In genomic region chr10:78420929-78421328, GRCm38 (mm10) we compare ENCODE assay signal across 14 mouse cellular contexts.
"Had no signal": no experiment of that assay in that cellular context is flagged by ENCODE, and none has a peak within 500 bp of the region (broad histone marks: within the 10 kb centered on the region; RNA-seq: fewer than 3 reads in every experiment).

No protein-coding gene starts in this region.

- H3K9me3 ChIP-seq: limb, embryonic 15.5 days; liver, embryonic 12.5 days; lung, embryonic 15.5 days; midbrain, embryonic 10.5 days; neural tube, embryonic 15.5 days had no signal

- H3K36me3 ChIP-seq: limb, embryonic 15.5 days; liver, embryonic 12.5 days; lung, embryonic 15.5 days; midbrain, embryonic 10.5 days; neural tube, embryonic 15.5 days had no signal

- H3K27me3 ChIP-seq: limb, embryonic 15.5 days; liver, embryonic 12.5 days; lung, embryonic 15.5 days; neural tube, embryonic 15.5 days had no signal

- H3K4me2 ChIP-seq: limb, embryonic 15.5 days; liver, embryonic 12.5 days; lung, embryonic 15.5 days; neural tube, embryonic 15.5 days had no signal

- ATAC-seq: inflammation-experienced regulatory T-cells, adult 6 months; intestine, postnatal 0 days; liver, embryonic 12.5 days had no signal

- H3K9ac ChIP-seq: limb, embryonic 15.5 days; liver, embryonic 12.5 days; lung, embryonic 15.5 days; neural tube, embryonic 15.5 days had no signal

- DNase-seq: kidney, adult 8-10 months; kidney, postnatal 25 days; lung, postnatal 36 days; midbrain, embryonic 14.5 days; right cerebral cortex, adult 18-20 months; right cerebral cortex, postnatal 25 days had no signal

- H3K27ac ChIP-seq: limb, embryonic 15.5 days; liver, embryonic 12.5 days; lung, embryonic 15.5 days; midbrain, embryonic 10.5 days; neural tube, embryonic 15.5 days had no signal

- H3K4me3 ChIP-seq: limb, embryonic 15.5 days; liver, embryonic 12.5 days; lung, embryonic 15.5 days; midbrain, embryonic 10.5 days; myocyte; neural tube, embryonic 15.5 days had no signal
